Mouse (Mus musculus) heart, adult 2 months (tissue): ENCODE results near the gene Setd6. TPM values are rescaled to one million over a fixed set of nuclear protein-coding genes. Genes with fewer than 3 reads are reported as not detected.
A peak's percentile ranks its signal among the peaks of the same experiment; 100 is the strongest.

Experiments
- DNase-seq, 2 experiments: peaks; one replicate each; pipeline ENCODE4 v3.0.0; 2021
- H3K27ac ChIP-seq: fragments of 200-600 bp; 2 replicates; pipeline ENCODE4 v1.8.1; 2022
- H3K27me3 ChIP-seq: fragments of 200-500 bp; 2 replicates; pipeline ENCODE4 v1.6.1; 2012; ENCODE audit warnings: mild to moderate bottlenecking, low read length, inconsistent platforms, mixed read lengths; ENCODE audit not compliant: control insufficient read depth, insufficient read depth
- H3K36me3 ChIP-seq: fragments of 200-500 bp; 2 replicates; pipeline ENCODE4 v1.6.1; 2012; ENCODE audit warnings: low read length, inconsistent platforms; ENCODE audit not compliant: control insufficient read depth, insufficient read depth
- H3K4me1 ChIP-seq: fragments of 200-500 bp; 2 replicates; pipeline ENCODE4 v1.6.1; 2011; ENCODE audit warnings: low read length; ENCODE audit not compliant: control insufficient read depth, insufficient read depth
- H3K4me3 ChIP-seq: fragments of 200-600 bp; 2 replicates; pipeline ENCODE4 v1.8.1; 2022
- H3K79me2 ChIP-seq: fragments of 200-500 bp; replicated peaks from 2 replicates; pipeline ENCODE4 v1.6.1; 2012; ENCODE audit warnings: mild to moderate bottlenecking, inconsistent platforms, low read length, moderate library complexity, mixed read lengths; ENCODE audit not compliant: control insufficient read depth, insufficient read depth
- H3K9ac ChIP-seq: fragments of 200-500 bp; 2 replicates; pipeline ENCODE4 v1.6.1; 2012; ENCODE audit warnings: low read depth, mild to moderate bottlenecking, control low read depth, inconsistent platforms, low read length, mixed read lengths
- CTCF ChIP-seq: fragments of 200-600 bp; IDR thresholded peaks from 2 replicates; pipeline ENCODE4 v1.8.1; 2022; ENCODE audit warnings: antibody characterized with exemption, mild to moderate bottlenecking, moderate library complexity
- EP300 ChIP-seq: fragments of 200-500 bp; IDR thresholded peaks from 2 replicates; pipeline ENCODE4 v1.6.1; 2011; ENCODE audit warnings: low read depth, low read length, control low read depth; ENCODE audit not compliant: insufficient read depth
- POLR2A ChIP-seq: fragments of 200-500 bp; IDR thresholded peaks from 2 replicates; pipeline ENCODE4 v1.6.1; 2011; ENCODE audit warnings: mild to moderate bottlenecking, low read depth, low read length, control low read depth; ENCODE audit not compliant: insufficient read depth
- WGBS: fragments of 180-500 bp; shearing (Covaris S2); methylation state at CpG from one replicate; pipeline ENCODE4 v1.1.7; 2018; 5-methylcytosine and 5-hydroxymethylcytosine counted together
- intact Hi-C: fragments of 180-260 bp; cut with DNase I; formaldehyde crosslinking; loops from one replicate; pipeline ENCODE4 v1.15.1; 2025
- polyA plus RNA-seq: library from polyadenylated mRNA; depleted of rRNA; stranded (reverse); fragments of >200 nt; gene quantifications from 2 replicates; pipeline ENCODE4 v1.2.3, GENCODE M21; 2012
- total RNA-seq, 2 experiments: library from RNA; stranded (reverse); gene quantifications; 2 replicates each; pipeline ENCODE4 v1.2.3; 2021

The Setd6 gene
- total and polyA plus RNA-seq, 3 experiments: 8.0 to 15.3 (median 14.3) TPM

DNA sequence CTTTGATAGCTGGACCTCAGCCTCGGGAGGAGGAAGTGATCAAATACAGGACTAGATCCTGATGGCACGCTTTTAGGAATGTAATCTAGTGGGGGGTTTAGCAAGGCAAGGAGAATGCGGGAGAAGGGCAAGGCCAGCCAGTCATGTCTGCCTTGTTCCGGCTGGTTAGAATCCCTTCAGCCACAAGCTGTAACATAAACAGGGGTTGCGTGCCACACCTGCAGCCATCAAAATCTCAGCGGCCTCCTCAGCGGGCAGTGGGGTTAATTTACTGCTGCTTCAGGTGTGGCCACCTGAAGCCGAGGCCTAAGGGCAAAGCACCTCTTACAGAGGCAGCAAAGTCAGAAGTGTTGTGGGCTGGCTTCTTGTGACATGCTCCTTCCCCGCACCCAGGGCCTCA lies 39.0 kb upstream of the Setd6 start, which contains the start of gene Ndrg4:
Ndrg4 (plus strand) TSS at position 350 of the 400 bp plus-strand sequence.
- Histone ChIP-seq H3K9ac (peak within 1 kb of the TSS; percentile 40), H3K36me3 (no peaks in the 10 kb centered on the region), H3K27me3 (peaks cover 11% of the 10 kb centered on the region), H3K27ac (no peak within 1 kb of the TSS), H3K79me2 (no peaks in the 10 kb centered on the region), H3K4me3 (peak within 1 kb of the TSS; percentile 48), H3K4me1 (no peaks in the 10 kb centered on the region)
- no peak for DNase-seq
- intact Hi-C loops: no loop called here
- whole genome bisulfite sequencing: 51% methylated on average over 9 of the region's 9 CpGs
- TF ChIP-seq CTCF: no peak
- no peak for TF ChIP-seq EP300
- no peak for TF ChIP-seq POLR2A

DNA sequence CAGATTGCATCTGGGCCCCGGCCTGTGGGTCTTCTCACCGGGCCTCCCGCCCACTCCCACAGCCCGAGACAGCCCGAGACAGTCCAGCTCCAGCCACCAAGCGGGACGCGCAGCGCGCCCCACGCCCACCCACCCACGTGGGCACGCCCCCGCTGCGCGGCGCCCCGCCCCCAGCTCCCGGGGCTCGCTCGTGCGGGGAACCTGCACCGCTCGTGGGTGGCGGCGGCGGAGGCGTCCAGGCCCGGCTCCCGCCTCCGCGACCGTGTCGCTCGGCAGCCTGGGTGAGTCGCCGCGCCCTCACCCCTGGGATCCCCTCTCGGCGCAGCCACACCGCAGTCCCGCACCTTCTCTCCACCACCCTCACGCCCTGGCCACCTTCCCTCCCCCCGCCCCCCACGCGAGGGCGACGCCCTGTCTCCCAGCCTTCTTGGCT lies 38.1 kb upstream of the Setd6 start:
- Histone ChIP-seq H3K79me2 (no peaks in the 10 kb centered on the region), H3K4me3 (peak overlapping the region; percentile 48), H3K27ac (no peak overlapping the region), H3K27me3 (peaks cover 11% of the 10 kb centered on the region), H3K9ac (peak overlapping the region; percentile 40), H3K4me1 (no peaks in the 10 kb centered on the region), H3K36me3 (no peaks in the 10 kb centered on the region)
- WGBS: 3% methylated on average over 37 of the region's 48 CpGs
- intact Hi-C loops: no loop called here
- no peak for TF ChIP-seq EP300
- TF ChIP-seq POLR2A: no peak
- TF ChIP-seq CTCF: no peak
- no peak for DNase-seq

DNA sequence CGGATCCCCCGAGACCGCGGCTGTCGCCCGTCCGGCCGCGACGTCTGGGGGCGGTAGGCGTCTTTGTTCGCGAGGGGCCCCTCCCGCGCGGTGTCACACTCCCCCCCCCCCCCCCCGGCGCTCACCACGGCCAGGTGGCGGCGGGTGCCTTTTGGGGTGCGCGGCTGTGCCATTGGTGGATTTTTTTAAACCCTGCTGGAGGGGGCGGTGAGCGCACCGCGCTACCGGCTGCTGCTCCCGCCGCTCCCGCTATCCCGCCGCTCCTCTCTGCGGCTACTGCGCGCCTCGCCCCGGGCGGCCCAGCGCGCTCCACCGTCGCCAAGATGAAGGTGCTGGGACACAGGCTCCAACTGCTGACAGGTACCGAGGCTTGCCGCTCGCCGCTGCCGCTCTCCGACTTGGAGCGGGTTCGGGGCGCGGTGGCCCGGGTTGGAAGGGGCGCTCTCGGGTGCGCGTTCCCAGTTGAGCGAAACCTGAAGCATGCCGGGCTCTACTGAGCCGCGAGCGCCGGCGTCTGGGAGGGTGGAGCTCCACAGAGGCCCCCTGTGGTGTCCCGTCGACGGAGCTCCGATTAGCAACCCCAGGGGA lies 37.6 kb upstream of the Setd6 start:
- intact Hi-C loops: no loop called here
- Histone ChIP-seq H3K27ac (no peak overlapping the region), H3K36me3 (no peaks in the 10 kb centered on the region), H3K4me3 (peak overlapping the region; percentile 48), H3K9ac (peak overlapping the region; percentile 40), H3K4me1 (no peaks in the 10 kb centered on the region), H3K27me3 (peaks cover 11% of the 10 kb centered on the region), H3K79me2 (no peaks in the 10 kb centered on the region)
- under 1% methylated on average over 56 of the region's 70 CpGs for WGBS
- no peak for DNase-seq
- TF ChIP-seq POLR2A (no peak), CTCF (no peak)

DNA sequence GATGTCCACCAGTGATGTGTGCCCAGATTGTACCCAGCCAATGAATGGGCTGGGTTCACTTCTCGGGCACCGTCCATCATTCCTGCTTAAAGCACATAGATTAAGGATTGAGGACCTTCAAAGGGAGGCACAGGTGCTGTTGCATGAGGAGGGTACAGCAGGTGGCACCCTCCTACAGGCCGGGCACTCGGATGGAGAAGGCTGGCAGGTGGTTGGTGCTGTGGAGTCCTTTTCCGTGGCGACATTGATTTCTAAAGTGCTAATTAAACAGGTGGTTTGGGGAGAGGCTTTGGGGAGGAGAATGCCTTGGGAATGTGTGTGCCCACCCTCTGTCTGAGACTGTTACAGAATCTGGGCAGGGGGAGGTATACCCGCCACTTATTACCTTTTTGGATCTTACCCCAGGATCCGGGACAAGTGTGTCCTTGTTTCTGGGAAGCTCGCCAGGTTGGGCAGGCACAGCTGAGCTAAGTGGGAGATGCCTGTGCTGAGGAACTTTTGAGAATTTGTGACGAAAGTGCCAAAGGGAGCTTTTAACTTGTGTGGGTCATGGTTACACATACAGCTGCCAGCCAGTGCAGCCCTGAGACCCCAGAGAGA lies 27.5 kb upstream of the Setd6 start:
- peaks cover 2% of the 10 kb centered on the region; the same call in 1 of the 2 replicates for H3K4me1 ChIP-seq
- no peak overlapping the region for H3K27ac ChIP-seq
- TF ChIP-seq POLR2A (no peak), EP300 (no peak), CTCF (no peak)
- peak in 1 of 2 experiments; percentile 29 for DNase-seq
- intact Hi-C loops: no loop called here
- 47% methylated on average over 10 of the region's 10 CpGs for WGBS
- no peaks in the 10 kb centered on the region for H3K79me2 ChIP-seq
- no peaks in the 10 kb centered on the region for H3K27me3 ChIP-seq
- no peak overlapping the region for H3K4me3 ChIP-seq
- no peaks in the 10 kb centered on the region for H3K36me3 ChIP-seq
- no peak overlapping the region for H3K9ac ChIP-seq

DNA sequence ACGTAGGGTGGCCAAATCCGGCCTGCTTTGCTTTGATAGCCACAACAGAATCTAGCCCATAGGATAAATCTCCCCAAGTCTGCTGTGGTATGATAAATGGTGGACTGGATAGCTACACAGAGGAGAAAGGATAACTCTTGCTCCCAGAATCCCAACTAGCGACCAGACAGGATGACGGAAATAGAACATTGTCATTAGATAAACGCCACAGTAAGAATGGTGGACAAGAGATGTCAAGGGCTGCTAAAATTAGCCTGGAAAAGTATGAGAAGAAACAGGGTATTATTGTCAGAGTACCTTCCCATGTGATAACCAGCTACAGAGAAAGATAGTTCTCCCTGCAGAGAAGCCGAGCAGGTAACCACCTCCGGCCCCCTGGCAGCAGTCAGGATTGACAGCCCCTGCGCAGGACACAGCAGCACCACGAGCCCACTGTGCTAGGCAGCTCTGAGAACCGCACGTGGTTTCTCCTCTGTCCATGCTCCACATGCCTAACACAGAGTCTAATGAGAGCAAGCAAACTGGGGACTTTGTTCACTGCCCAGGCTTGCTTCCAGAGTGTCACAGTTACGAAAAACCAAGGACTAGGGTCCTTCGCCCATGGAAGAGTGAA lies 24.6 kb upstream of the Setd6 start:
- Histone ChIP-seq H3K79me2 (no peaks in the 10 kb centered on the region), H3K4me3 (no peak overlapping the region), H3K9ac (no peak overlapping the region), H3K27me3 (no peaks in the 10 kb centered on the region), H3K36me3 (no peaks in the 10 kb centered on the region), H3K27ac (peak overlapping the region; percentile 26; the same call in 1 of the 2 replicates), H3K4me1 (peaks cover 2% of the 10 kb centered on the region; the same call in 1 of the 2 replicates)
- intact Hi-C loops: loop anchor here (10.0 kb wide), 1 partner anchor 436 kb away; no protein-coding TSS in a partner anchor
- 43% methylated on average over 13 of the region's 13 CpGs for WGBS
- DNase-seq: peak in 1 of 2 experiments; percentile 20
- TF ChIP-seq CTCF (peak; percentile 51), EP300 (no peak), POLR2A (no peak)

DNA sequence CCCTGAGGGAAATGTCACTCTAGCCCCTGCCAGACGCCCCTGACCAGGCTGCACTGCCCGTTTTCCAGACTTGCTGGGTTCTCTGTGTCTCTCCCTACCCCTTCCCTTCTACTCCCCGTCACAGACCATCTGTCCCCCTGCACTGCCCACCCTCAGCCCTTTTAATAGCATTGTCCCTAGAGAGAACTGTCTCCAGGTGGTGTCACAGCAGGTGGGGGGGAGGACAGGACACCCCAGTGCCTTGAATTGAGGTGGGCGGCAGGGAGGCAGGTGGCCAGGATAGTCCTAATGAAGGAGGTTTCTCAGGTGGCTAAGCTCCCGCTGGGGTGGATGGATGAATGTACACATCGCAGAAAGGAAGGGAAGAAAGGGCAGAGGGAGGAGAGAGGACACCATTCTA lies 21.1 kb upstream of the Setd6 start:
- Histone ChIP-seq H3K27ac (no peak overlapping the region), H3K27me3 (no peaks in the 10 kb centered on the region), H3K79me2 (no peaks in the 10 kb centered on the region), H3K4me1 (peaks cover 4% of the 10 kb centered on the region), H3K36me3 (no peaks in the 10 kb centered on the region), H3K9ac (no peak overlapping the region), H3K4me3 (no peak overlapping the region)
- DNase-seq: no peak
- intact Hi-C loops: loop anchor here (10.0 kb wide), 1 partner anchor 440 kb away; no protein-coding TSS in a partner anchor
- TF ChIP-seq CTCF: no peak
- TF ChIP-seq POLR2A: no peak
- TF ChIP-seq EP300: no peak
- WGBS: 40% methylated on average over 6 of the region's 6 CpGs
